Mouse (Mus musculus) liver, postnatal 0 days (tissue): Measurements from ENCODE around the gene P2rx5.

Experiments used
- CTCF ChIP-seq: sonication (generic); IDR thresholded peaks from 2 replicates; pipeline ENCODE4 v1.5.1; 2016; ENCODE audit warnings: antibody characterized with exemption, low read depth
- EP300 ChIP-seq: IDR thresholded peaks from 2 replicates; pipeline ENCODE4 v1.6.1; 2016; ENCODE audit warnings: antibody characterized with exemption, low read depth, mild to moderate bottlenecking

DNA sequence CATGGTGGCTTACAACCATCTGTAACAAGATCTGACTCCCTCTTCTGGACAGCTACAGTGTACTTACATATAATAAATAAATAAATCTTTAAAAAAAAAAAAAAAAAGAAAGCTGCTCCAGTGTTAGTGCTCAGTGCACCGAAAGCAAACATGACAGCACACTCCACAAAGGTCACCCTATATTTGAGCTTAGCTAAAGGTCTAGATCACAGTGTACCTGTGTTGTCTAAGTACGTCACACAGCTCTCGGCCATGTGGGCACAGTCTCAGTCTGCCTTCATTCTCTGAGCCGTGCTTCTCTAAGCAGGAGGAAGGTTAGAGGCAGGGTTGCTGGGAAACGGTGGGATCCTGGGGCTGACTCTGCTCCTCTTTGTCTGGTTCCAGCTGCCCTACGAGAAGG, 33.7 kb upstream of the P2rx5 start:
- TF ChIP-seq CTCF = no peak
- no peak for TF ChIP-seq EP300
